Mouse (Mus musculus): ENCODE measurements at regions not wholly inside any gene's neighbourhood (a gene's known extent, or its start where the extent isn't known, plus 50 kb on each side); places are given as distances from the start of the nearest gene placed in this dataset.

DNA sequence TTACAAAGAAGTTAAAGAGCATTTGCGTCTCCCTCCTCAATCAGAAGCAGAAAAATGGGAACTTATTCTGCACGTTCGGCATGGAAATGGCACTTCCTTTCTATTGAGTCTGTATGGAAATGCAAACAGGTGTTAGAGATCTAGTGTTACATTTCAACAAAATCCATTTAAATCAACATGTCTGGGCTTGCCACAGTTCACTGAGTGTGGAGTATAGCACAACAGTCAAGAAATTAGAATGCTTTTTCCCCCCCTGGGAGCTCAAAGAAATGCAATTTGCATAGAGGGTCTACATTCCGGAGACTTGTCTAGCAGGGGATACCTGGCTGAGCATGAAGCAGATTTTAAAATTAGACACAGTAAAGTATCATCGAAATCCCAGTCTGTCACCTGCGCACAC is 308.5 kb upstream of the Smarca2 start:
- TF ChIP-seq POLR2A (IDR thresholded peaks at IDR 0.05; ENCODE audit: borderline replicate concordance, extremely low read depth, insufficient read depth, insufficient read length, poor library complexity, severe bottlenecking): no peak
- no peak for TF ChIP-seq CTCF (IDR thresholded peaks at IDR 0.05; ENCODE audit: borderline replicate concordance, extremely low read depth, insufficient read depth, insufficient read length)
